Mouse (Mus musculus): ENCODE results near the gene Gm42906. TPM values are rescaled to one million over a fixed set of nuclear protein-coding genes. Genes with fewer than 3 reads are reported as not detected.

Gene Gm42906
- not detected for total RNA-seq (2023)

DNA sequence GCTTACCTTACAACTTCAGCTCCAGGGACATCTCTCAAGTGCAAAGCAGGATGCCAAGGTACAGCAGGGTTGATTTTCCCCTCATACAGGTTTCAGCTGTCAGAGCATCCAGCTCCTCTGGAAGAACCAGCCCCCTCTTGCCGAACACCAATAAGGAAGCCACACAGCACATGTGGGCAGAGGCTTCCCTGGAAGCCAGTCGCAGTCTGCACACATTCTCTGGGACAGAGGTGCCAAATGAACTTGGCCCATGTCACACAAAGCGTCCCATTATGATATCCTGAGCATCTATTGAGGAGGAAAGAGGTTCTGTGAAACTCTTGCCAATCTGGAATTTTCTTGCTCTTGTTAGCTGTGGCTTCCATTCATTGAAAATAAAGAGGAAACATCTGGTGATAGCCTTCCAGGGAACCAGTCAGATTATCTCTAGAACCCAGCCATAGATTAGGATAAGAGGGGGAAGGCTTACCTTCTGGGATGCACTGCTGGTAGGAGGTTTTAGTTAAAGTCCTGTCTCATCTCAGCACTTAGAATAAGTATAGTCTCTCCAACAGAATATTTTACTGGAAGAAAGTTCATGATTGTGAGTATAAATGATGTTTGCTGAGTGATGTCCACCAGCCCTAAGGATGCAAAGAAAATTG is at the start of gene Gm42906:
Gene Gm42906, minus strand, starts transcription at position 51 of the 644 bp plus-strand sequence.

DNA sequence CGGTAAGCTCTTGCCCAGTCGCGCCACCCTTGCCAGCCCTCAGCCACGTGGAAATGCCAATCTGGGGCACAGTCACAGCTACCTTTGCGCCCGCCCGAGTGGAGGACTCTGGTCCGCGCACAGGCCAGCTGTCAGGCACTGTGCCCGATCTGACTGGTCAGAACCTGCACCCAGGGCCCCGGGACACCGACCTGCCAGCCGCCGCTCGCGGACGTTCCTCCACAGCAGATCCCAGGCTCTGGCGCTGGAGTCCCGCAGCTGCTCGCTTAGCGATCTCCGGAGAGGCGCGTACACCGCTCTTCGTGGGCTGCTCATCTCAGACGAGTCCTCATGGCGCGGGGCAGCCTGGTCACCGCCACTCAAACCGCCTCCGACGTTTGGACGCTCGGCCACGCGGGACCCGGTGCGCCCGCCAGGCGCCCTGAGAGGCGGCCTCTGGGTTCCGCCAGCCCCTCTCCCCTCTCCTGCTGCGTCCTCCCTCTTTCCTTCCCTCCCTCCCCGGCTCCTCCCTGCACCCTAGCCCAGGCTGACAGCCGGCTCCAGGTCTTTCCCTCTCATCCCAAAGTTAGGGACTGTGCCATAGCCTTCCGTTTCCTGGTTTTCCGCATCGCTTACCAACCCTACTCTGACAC is 194.4 kb downstream of the Gm42906 start, which contains the start of gene Stard13:
Gene Stard13, minus strand, starts transcription at position 437 of the 632 bp plus-strand sequence.

Other genes starting within 250 kb of the Gm42906 start
- gene Stard13, start 194.3 kb downstream of the Gm42906 start, total RNA-seq (2023) = 0.21 TPM
- not detected for gene Vmn2r18, start 177.9 kb upstream of the Gm42906 start, total RNA-seq (2023)
- 18.5 TPM for gene Rfc3, start 223.1 kb upstream of the Gm42906 start, total RNA-seq (2023)